Mouse (Mus musculus) neural tube, embryonic 15.5 days (tissue): ENCODE results near the gene Lmo3. TPM values are rescaled to one million over a fixed set of nuclear protein-coding genes. Genes with fewer than 3 reads are reported as not detected.
A peak's percentile ranks its signal among the peaks of the same experiment; 100 is the strongest.

ENCODE experiments used
- ATAC-seq: fragments of 200-750 bp; cut with Nextera tagmentation; 2 replicates; pipeline ENCODE4 v1.8.0; 2017; ENCODE audit warnings: mild to moderate bottlenecking, moderate TSS enrichment, moderate library complexity; ENCODE audit not compliant: low FRiP score
- H3K27ac ChIP-seq: fragments of 300-500 bp; sonication (generic); replicated peaks from 2 replicates; pipeline ENCODE4 v1.5.1; 2015; ENCODE audit warnings: mild to moderate bottlenecking, inconsistent platforms
- H3K27me3 ChIP-seq: fragments of 300-500 bp; sonication (generic); replicated peaks from 2 replicates; pipeline ENCODE4 v1.6.1; 2015; ENCODE audit warnings: inconsistent platforms
- H3K36me3 ChIP-seq: fragments of 300-500 bp; sonication (generic); 2 replicates; pipeline ENCODE4 v1.6.1; 2015; ENCODE audit warnings: inconsistent platforms
- H3K4me1 ChIP-seq: fragments of 300-500 bp; sonication (generic); 2 replicates; pipeline ENCODE4 v1.6.1; 2015; ENCODE audit warnings: inconsistent platforms
- H3K4me2 ChIP-seq: fragments of 300-500 bp; sonication (generic); 2 replicates; pipeline ENCODE4 v1.6.1; 2015; ENCODE audit warnings: inconsistent platforms, mild to moderate bottlenecking, moderate library complexity
- H3K4me3 ChIP-seq: fragments of 300-500 bp; sonication (generic); replicated peaks from 2 replicates; pipeline ENCODE4 v1.5.1; 2015; ENCODE audit warnings: mild to moderate bottlenecking, inconsistent platforms
- H3K9ac ChIP-seq: fragments of 300-500 bp; sonication (generic); replicated peaks from 2 replicates; pipeline ENCODE4 v1.6.1; 2015; ENCODE audit warnings: mild to moderate bottlenecking, inconsistent platforms
- H3K9me3 ChIP-seq: fragments of 300-500 bp; sonication (generic); replicated peaks from 2 replicates; pipeline ENCODE4 v1.6.1; 2016; ENCODE audit warnings: inconsistent platforms
- WGBS: fragments of 180-500 bp; shearing (Covaris S2); methylation state at CpG from one replicate; pipeline ENCODE4 v1.1.7; 2015; ENCODE audit warnings: mixed read lengths; 5-methylcytosine and 5-hydroxymethylcytosine counted together
- polyA plus RNA-seq: library from polyadenylated mRNA; unstranded; fragments of >200 nt; fragmentation: Nextera tagmentation; extraction: Ambion mirVana; gene quantifications from 2 replicates; pipeline ENCODE4 v1.2.1, GENCODE M21; 2015

Lmo3 gene
- polyA plus RNA-seq, 1 experiment from 2014 or later: 79.9 TPM

GRCm38 (mm10) chr6:138503946-138504345, 77.8 kb downstream of the Lmo3 start:
- H3K4me3 ChIP-seq: no peak overlapping the region
- no peak for ATAC-seq
- H3K4me1 ChIP-seq: no peaks in the 10 kb centered on the region
- no peaks in the 10 kb centered on the region for H3K36me3 ChIP-seq
- WGBS: 96% methylated on average over 1 of the region's 1 CpGs
- H3K4me2 ChIP-seq: no peak overlapping the region
- no peak overlapping the region for H3K9ac ChIP-seq
- no peaks in the 10 kb centered on the region for H3K27me3 ChIP-seq
- no peak overlapping the region for H3K27ac ChIP-seq
- H3K9me3 ChIP-seq: no peaks in the 10 kb centered on the region

GRCm38 (mm10) chr6:138482834-138483233, 98.9 kb downstream of the Lmo3 start:
- 78% methylated on average over 3 of the region's 3 CpGs for WGBS
- H3K36me3 ChIP-seq: no peaks in the 10 kb centered on the region
- no peaks in the 10 kb centered on the region for H3K27me3 ChIP-seq
- no peak overlapping the region for H3K9ac ChIP-seq
- H3K27ac ChIP-seq: no peak overlapping the region
- no peaks in the 10 kb centered on the region for H3K4me1 ChIP-seq
- H3K4me3 ChIP-seq: no peak overlapping the region
- no peaks in the 10 kb centered on the region for H3K9me3 ChIP-seq
- no peak for ATAC-seq
- H3K4me2 ChIP-seq: no peak overlapping the region

GRCm38 (mm10) chr6:138477611-138478010, 104.2 kb downstream of the Lmo3 start:
- no peak overlapping the region for H3K4me2 ChIP-seq
- 13% methylated on average over 5 of the region's 5 CpGs for WGBS
- no peaks in the 10 kb centered on the region for H3K27me3 ChIP-seq
- no peak overlapping the region for H3K4me3 ChIP-seq
- H3K27ac ChIP-seq: no peak overlapping the region
- H3K9me3 ChIP-seq: no peaks in the 10 kb centered on the region
- no peak for ATAC-seq
- H3K36me3 ChIP-seq: no peaks in the 10 kb centered on the region
- no peaks in the 10 kb centered on the region for H3K4me1 ChIP-seq
- no peak overlapping the region for H3K9ac ChIP-seq

GRCm38 (mm10) chr6:138469204-138469603, 112.6 kb downstream of the Lmo3 start:
- H3K4me2 ChIP-seq: no peak overlapping the region
- 87% methylated on average over 4 of the region's 4 CpGs for WGBS
- H3K4me3 ChIP-seq: no peak overlapping the region
- H3K27me3 ChIP-seq: no peaks in the 10 kb centered on the region
- ATAC-seq: no peak
- no peak overlapping the region for H3K27ac ChIP-seq
- no peak overlapping the region for H3K9ac ChIP-seq
- H3K36me3 ChIP-seq: no peaks in the 10 kb centered on the region
- no peaks in the 10 kb centered on the region for H3K9me3 ChIP-seq
- no peaks in the 10 kb centered on the region for H3K4me1 ChIP-seq

GRCm38 (mm10) chr6:138444515-138445048, 137.2 kb downstream of the Lmo3 start:
- Histone ChIP-seq H3K36me3 (no peaks in the 10 kb centered on the region), H3K4me1 (no peaks in the 10 kb centered on the region), H3K27me3 (no peaks in the 10 kb centered on the region), H3K27ac (no peak overlapping the region), H3K9ac (no peak overlapping the region), H3K9me3 (no peaks in the 10 kb centered on the region), H3K4me3 (no peak overlapping the region), H3K4me2 (no peak overlapping the region)
- no peak for ATAC-seq
- 35% methylated on average over 3 of the region's 3 CpGs for WGBS

- H3K4me1 ChIP-seq: no peaks in the 10 kb centered on the region
- no peak overlapping the region for H3K9ac ChIP-seq
- no peak overlapping the region for H3K4me2 ChIP-seq
- no peaks in the 10 kb centered on the region for H3K36me3 ChIP-seq
- no peak overlapping the region for H3K4me3 ChIP-seq
- ATAC-seq: no peak
- no peak overlapping the region for H3K27ac ChIP-seq
- WGBS: 76% methylated on average over 3 of the region's 3 CpGs
- H3K9me3 ChIP-seq: no peaks in the 10 kb centered on the region
- no peaks in the 10 kb centered on the region for H3K27me3 ChIP-seq
These were observed 144.4 kb downstream of the Lmo3 start for GRCm38 (mm10) chr6:138437351-138437750.

GRCm38 (mm10) chr6:138436813-138437212, 145.0 kb downstream of the Lmo3 start:
- H3K9ac ChIP-seq: no peak overlapping the region
- ATAC-seq: no peak
- 71% methylated on average over 3 of the region's 3 CpGs for WGBS
- H3K36me3 ChIP-seq: no peaks in the 10 kb centered on the region
- H3K4me2 ChIP-seq: no peak overlapping the region
- no peak overlapping the region for H3K27ac ChIP-seq
- no peaks in the 10 kb centered on the region for H3K4me1 ChIP-seq
- H3K4me3 ChIP-seq: no peak overlapping the region
- H3K27me3 ChIP-seq: no peaks in the 10 kb centered on the region
- H3K9me3 ChIP-seq: no peaks in the 10 kb centered on the region

- WGBS: 4% methylated on average over 6 of the region's 6 CpGs
- Histone ChIP-seq H3K9ac (no peak overlapping the region), H3K9me3 (no peaks in the 10 kb centered on the region), H3K4me2 (no peak overlapping the region; the same call in 1 of the 2 replicates), H3K4me1 (peaks cover 42% of the 10 kb centered on the region), H3K4me3 (no peak overlapping the region), H3K27ac (no peak overlapping the region), H3K27me3 (0 out of 2 replicates have a peak, but pooled peaks cover 7% of the 10 kb centered on the region), H3K36me3 (no peaks in the 10 kb centered on the region)
- ATAC-seq: no peak
These were observed 154.4 kb downstream of the Lmo3 start for GRCm38 (mm10) chr6:138427394-138427793.

- Histone ChIP-seq H3K9me3 (no peaks in the 10 kb centered on the region), H3K36me3 (no peaks in the 10 kb centered on the region), H3K4me1 (peaks cover 42% of the 10 kb centered on the region), H3K4me3 (no peak overlapping the region), H3K27ac (no peak overlapping the region), H3K9ac (no peak overlapping the region), H3K4me2 (peak overlapping the region; percentile 0; the same call in 1 of the 2 replicates), H3K27me3 (0 out of 2 replicates have a peak, but pooled peaks cover 7% of the 10 kb centered on the region)
- WGBS: 21% methylated on average over 3 of the region's 3 CpGs
- ATAC-seq: no peak
These were observed 154.9 kb downstream of the Lmo3 start for GRCm38 (mm10) chr6:138426894-138427293.

GRCm38 (mm10) chr6:138424514-138425225, 157.1 kb downstream of the Lmo3 start:
- Histone ChIP-seq H3K36me3 (no peaks in the 10 kb centered on the region), H3K9me3 (no peaks in the 10 kb centered on the region), H3K9ac (no peak overlapping the region), H3K27ac (no peak overlapping the region), H3K27me3 (0 out of 2 replicates have a peak, but pooled peaks cover 7% of the 10 kb centered on the region), H3K4me2 (peak overlapping the region; percentile 19; the same call in 1 of the 2 replicates), H3K4me1 (peaks cover 63% of the 10 kb centered on the region), H3K4me3 (no peak overlapping the region; the same call in 1 of the 2 replicates)
- no peak for ATAC-seq
- WGBS: 52% methylated on average over 9 of the region's 9 CpGs

- WGBS: under 1% methylated on average over 15 of the region's 16 CpGs
- Histone ChIP-seq H3K4me2 (peak overlapping the region; percentile 82), H3K27ac (peak overlapping the region; percentile 85), H3K9me3 (no peaks in the 10 kb centered on the region), H3K4me3 (peak overlapping the region; percentile 51), H3K27me3 (0 out of 2 replicates have a peak, but pooled peaks cover 4% of the 10 kb centered on the region), H3K9ac (peak overlapping the region; percentile 54), H3K36me3 (no peaks in the 10 kb centered on the region), H3K4me1 (peaks cover 75% of the 10 kb centered on the region)
- peak; percentile 27 for ATAC-seq
These were observed 159.0 kb downstream of the Lmo3 start for GRCm38 (mm10) chr6:138422671-138423321.
